Mouse (Mus musculus): Measurements from ENCODE around the gene Bid. TPM values are rescaled to one million over a fixed set of nuclear protein-coding genes. Genes with fewer than 3 reads are reported as not detected.
"Not testable (repeated sequence)": the region's sequence is repeated elsewhere in the genome, so short reads cannot be mapped to it uniquely, and the experiment has no call there.

Bid gene
- polyA plus RNA-seq, 1 experiment from 2014 or later, result 35.8 TPM

DNA sequence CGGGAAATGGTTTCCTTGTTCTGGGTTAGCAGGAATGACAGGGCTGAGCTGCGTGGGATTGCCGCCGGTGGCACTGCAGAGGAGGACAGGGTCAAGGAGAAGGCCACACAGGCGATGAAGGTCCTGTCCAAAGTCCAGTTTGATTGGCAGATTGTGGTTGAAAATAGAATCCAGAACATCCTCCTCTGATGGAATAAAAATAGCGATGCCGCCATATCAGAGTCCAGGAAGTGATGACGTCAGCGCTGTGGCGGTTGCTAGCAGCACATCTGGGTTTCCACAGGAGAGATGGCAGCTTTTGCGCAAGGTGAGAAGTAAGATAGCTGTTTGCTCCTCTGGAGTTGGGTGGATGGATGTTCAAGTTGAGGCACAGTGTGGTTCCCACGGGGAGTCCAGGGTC is 15.9 kb upstream of the Bid start:
- no peak for DNase-seq (ENCODE audit: low spot score)
- Histone ChIP-seq H3K4me1 (replicated peaks; ENCODE audit: insufficient read depth, low read length) (no peaks in the 10 kb centered on the region), H3K4me3 (replicated peaks; ENCODE audit: low read depth, low read length) (no peak overlapping the region), H3K27me3 (ENCODE audit: insufficient read depth, low read length) (no peaks in the 10 kb centered on the region), H3K27ac (no peak overlapping the region), H3K36me3 (ENCODE audit: insufficient read depth, low read length) (peaks cover 17% of the 10 kb centered on the region), H3K9ac (ENCODE audit: low read depth, low read length) (no peak overlapping the region), H3K4me2 (ENCODE audit: low read length) (no peak overlapping the region), H3K9me3 (replicated peaks; ENCODE audit: low read length) (no peaks in the 10 kb centered on the region)
- 79% methylated on average over 12 of the region's 12 CpGs for WGBS
- TF ChIP-seq CTCF (IDR thresholded peaks at IDR 0.05; ENCODE audit: low read depth), result no peak
- no peak for ATAC-seq (replicated peaks; ENCODE audit: low FRiP score, low read depth)

DNA sequence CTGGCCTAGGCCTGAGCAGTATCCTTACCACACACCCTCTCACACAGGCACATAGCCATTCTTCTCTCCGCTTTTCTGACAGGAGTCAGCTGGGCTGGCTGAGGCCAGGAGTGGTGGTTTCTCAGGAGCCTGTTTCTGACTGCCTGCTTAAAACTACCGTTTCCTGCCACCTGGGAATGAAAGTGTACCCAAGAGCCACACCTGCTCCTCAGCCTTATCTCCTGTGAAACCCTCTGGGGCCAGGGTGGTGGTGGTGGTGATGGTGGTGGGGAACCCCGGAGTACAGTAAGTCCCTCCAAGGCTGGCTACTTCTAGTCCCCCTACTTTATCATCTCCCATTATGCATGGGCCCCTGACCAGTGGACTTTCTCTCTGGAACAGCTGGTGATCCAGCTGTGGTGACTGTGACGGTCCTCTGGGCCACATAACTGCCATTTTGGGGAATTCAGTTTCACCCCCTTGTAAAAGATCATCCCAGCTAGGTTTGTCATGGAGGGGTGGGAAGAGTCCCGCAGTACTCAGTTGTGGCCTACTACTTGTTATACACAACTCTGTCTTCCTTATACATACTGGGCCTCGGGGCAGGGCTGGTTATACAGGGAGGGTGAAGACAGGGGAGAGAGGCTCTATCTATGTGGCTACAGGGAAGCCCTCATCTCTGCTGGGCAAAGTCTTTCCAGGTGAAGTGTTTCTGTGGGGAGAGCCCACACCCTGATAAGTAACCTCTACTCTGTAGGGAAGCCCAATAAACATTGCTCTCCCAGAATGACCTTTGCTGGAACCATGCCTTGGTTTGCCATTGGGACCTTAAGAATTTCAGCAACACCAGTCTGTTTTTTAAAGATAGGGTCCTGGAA is 14.0 kb upstream of the Bid start:
- ATAC-seq (replicated peaks; ENCODE audit: low FRiP score, low read depth) (no peak), DNase-seq (ENCODE audit: low spot score) (no peak)
- no peak overlapping the region for H3K27ac ChIP-seq
- TF ChIP-seq CTCF (IDR thresholded peaks at IDR 0.05; ENCODE audit: low read depth), result no peak
- H3K9ac ChIP-seq (ENCODE audit: low read depth, low read length), result no peak overlapping the region
- H3K4me2 ChIP-seq (ENCODE audit: low read length), result no peak overlapping the region
- WGBS, result 81% methylated on average over 6 of the region's 6 CpGs
- peaks cover 17% of the 10 kb centered on the region for H3K36me3 ChIP-seq (ENCODE audit: insufficient read depth, low read length)
- H3K4me1 ChIP-seq (replicated peaks; ENCODE audit: insufficient read depth, low read length), result no peaks in the 10 kb centered on the region
- H3K27me3 ChIP-seq (ENCODE audit: insufficient read depth, low read length), result no peaks in the 10 kb centered on the region
- H3K4me3 ChIP-seq (replicated peaks; ENCODE audit: low read depth, low read length), result no peak overlapping the region
- no peaks in the 10 kb centered on the region for H3K9me3 ChIP-seq (replicated peaks; ENCODE audit: low read length)

DNA sequence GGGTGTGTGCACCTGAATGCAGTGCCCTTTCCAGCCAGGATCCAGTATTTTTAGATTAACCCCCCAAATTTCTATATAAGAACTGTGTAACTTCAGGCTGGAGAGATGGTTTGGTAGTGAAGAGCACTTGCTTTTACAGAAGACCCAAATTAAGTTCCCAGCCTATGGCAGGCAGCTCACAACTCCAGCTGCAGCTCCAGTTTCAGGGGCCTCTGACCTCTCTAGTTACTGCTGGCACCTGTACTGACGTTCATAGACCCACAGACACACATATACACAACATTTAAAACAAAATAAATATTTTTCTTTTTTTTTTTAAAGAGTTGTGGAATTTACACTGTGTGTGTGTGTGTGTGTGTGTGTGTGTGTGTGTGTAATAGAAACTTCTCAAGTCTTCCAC is 12.8 kb upstream of the Bid start:
- no peak overlapping the region for H3K9ac ChIP-seq (ENCODE audit: low read depth, low read length)
- no peak overlapping the region for H3K27ac ChIP-seq
- TF ChIP-seq CTCF (IDR thresholded peaks at IDR 0.05; ENCODE audit: low read depth), result no peak
- no peaks in the 10 kb centered on the region for H3K9me3 ChIP-seq (replicated peaks; ENCODE audit: low read length)
- 39% methylated on average over 1 of the region's 1 CpGs for WGBS
- no peak overlapping the region for H3K4me3 ChIP-seq (replicated peaks; ENCODE audit: low read depth, low read length)
- ATAC-seq (replicated peaks; ENCODE audit: low FRiP score, low read depth) (no peak), DNase-seq (ENCODE audit: low spot score) (no peak)
- H3K27me3 ChIP-seq (ENCODE audit: insufficient read depth, low read length), result no peaks in the 10 kb centered on the region
- H3K4me2 ChIP-seq (ENCODE audit: low read length), result no peak overlapping the region
- no peaks in the 10 kb centered on the region for H3K4me1 ChIP-seq (replicated peaks; ENCODE audit: insufficient read depth, low read length)
- H3K36me3 ChIP-seq (ENCODE audit: insufficient read depth, low read length), result peaks cover 14% of the 10 kb centered on the region

DNA sequence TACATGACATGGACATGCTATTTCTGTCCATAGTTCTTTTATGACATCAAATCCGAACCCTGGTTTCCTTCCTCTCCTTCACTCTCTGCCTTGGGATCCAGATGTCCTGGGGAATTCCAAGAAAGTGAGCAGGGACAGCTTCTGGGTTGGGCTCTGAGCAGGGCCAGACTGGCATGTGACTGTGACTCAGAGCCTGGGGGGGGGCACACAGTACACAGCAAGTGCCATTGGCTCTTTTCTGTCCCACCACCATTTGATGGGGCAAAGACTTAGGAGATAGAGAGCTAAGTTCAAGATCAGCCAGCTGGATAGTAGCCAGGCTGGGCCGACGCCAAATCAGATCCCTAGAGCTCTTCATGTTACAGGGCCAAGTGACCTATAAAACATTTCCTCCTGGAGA is 11.1 kb upstream of the Bid start:
- no peak overlapping the region for H3K9ac ChIP-seq (ENCODE audit: low read depth, low read length)
- no peak overlapping the region for H3K27ac ChIP-seq
- no peaks in the 10 kb centered on the region for H3K27me3 ChIP-seq (ENCODE audit: insufficient read depth, low read length)
- TF ChIP-seq CTCF (IDR thresholded peaks at IDR 0.05; ENCODE audit: low read depth), result no peak
- H3K9me3 ChIP-seq (replicated peaks; ENCODE audit: low read length), result no peaks in the 10 kb centered on the region
- no peak overlapping the region for H3K4me2 ChIP-seq (ENCODE audit: low read length)
- ATAC-seq (replicated peaks; ENCODE audit: low FRiP score, low read depth) (peak; percentile 57; the same call in 1 of the 2 replicates), DNase-seq (ENCODE audit: low spot score) (no peak)
- no peak overlapping the region for H3K4me3 ChIP-seq (replicated peaks; ENCODE audit: low read depth, low read length)
- WGBS, result 48% methylated on average over 3 of the region's 3 CpGs
- H3K4me1 ChIP-seq (replicated peaks; ENCODE audit: insufficient read depth, low read length), result no peaks in the 10 kb centered on the region
- peaks cover 14% of the 10 kb centered on the region for H3K36me3 ChIP-seq (ENCODE audit: insufficient read depth, low read length)

DNA sequence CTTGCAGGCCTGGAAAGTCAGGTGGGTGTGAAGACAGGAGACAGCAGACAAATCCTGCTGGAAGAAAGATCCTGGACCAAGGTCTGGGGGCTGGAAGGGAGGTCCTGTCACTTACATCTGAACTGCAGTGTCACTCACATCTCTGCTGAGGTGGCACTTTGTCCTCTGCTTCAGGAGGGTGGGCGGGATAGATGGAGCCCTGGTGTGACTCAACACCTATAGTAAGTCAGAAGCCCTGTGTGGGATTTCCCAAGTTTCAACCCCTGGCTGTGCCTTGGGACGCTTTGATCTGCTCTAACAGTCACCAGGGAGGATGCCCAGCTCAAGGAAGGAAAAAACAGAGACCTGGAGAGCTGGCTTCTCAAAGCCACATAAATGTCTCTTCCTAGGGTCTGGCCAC is 10.2 kb upstream of the Bid start:
- no peak for TF ChIP-seq CTCF (IDR thresholded peaks at IDR 0.05; ENCODE audit: low read depth)
- WGBS, result 36% methylated on average over 2 of the region's 2 CpGs
- H3K4me1 ChIP-seq (replicated peaks; ENCODE audit: insufficient read depth, low read length), result no peaks in the 10 kb centered on the region

DNA sequence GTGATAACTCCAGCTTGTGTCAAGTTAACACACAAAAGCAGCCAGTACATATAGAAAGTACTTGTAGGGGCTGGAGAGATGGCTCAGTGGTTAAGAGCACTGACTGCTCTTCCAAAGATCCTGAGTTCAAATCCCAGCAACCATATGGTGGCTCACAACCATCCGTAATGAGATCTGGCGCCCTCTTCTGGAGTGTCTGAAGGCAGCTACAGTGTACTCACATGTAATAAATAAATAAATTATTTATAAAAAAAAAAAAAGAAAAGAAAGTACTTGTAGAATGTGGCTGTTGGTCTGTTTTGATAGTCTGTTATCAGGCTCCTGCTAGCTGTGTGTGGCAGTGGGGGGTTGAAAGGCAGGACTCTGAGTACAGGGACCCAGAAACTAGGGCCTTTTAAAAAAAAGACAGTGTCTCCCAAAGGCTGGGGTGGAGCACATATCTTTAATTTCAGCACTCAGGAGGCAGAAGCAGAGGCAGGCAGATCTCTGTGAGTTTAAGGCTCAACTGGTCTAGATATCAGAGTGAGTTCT is 8.2 kb upstream of the Bid start:
- H3K4me2 ChIP-seq (ENCODE audit: low read length); H3K27ac ChIP-seq; H3K36me3 ChIP-seq (ENCODE audit: insufficient read depth, low read length); H3K4me3 ChIP-seq (replicated peaks; ENCODE audit: low read depth, low read length); H3K27me3 ChIP-seq (ENCODE audit: insufficient read depth, low read length); DNase-seq (ENCODE audit: low spot score); H3K4me1 ChIP-seq (replicated peaks; ENCODE audit: insufficient read depth, low read length); ATAC-seq (replicated peaks; ENCODE audit: low FRiP score, low read depth); H3K9me3 ChIP-seq (replicated peaks; ENCODE audit: low read length); H3K9ac ChIP-seq (ENCODE audit: low read depth, low read length): not testable (repeated sequence)
- TF ChIP-seq CTCF (IDR thresholded peaks at IDR 0.05; ENCODE audit: low read depth), result peak; percentile 18; the same call in 1 of the 2 replicates
- WGBS, result 78% methylated on average over 2 of the region's 2 CpGs

More for the DNA sequence above, 10.2 kb upstream of the Bid start:
- Histone ChIP-seq H3K9ac (ENCODE audit: low read depth, low read length) (no peak overlapping the region), H3K27ac (no peak overlapping the region), H3K27me3 (ENCODE audit: insufficient read depth, low read length) (no peaks in the 10 kb centered on the region), H3K4me2 (ENCODE audit: low read length) (no peak overlapping the region), H3K9me3 (replicated peaks; ENCODE audit: low read length) (no peaks in the 10 kb centered on the region), H3K36me3 (ENCODE audit: insufficient read depth, low read length) (0 out of 2 replicates have a peak, but pooled peaks cover 7% of the 10 kb centered on the region), H3K4me3 (replicated peaks; ENCODE audit: low read depth, low read length) (no peak overlapping the region)
- ATAC-seq (replicated peaks; ENCODE audit: low FRiP score, low read depth) (no peak), DNase-seq (ENCODE audit: low spot score) (no peak)
